Mouse (Mus musculus): ENCODE results near the gene Rnf135. TPM values are rescaled to one million over a fixed set of nuclear protein-coding genes. Genes with fewer than 3 reads are reported as not detected.
"Not testable (repeated sequence)": the region's sequence is repeated elsewhere in the genome, so short reads cannot be mapped to it uniquely, and the experiment has no call there.

Gene Rnf135
- polyA plus RNA-seq, 1 experiment from 2014 or later: 2.8 TPM

DNA sequence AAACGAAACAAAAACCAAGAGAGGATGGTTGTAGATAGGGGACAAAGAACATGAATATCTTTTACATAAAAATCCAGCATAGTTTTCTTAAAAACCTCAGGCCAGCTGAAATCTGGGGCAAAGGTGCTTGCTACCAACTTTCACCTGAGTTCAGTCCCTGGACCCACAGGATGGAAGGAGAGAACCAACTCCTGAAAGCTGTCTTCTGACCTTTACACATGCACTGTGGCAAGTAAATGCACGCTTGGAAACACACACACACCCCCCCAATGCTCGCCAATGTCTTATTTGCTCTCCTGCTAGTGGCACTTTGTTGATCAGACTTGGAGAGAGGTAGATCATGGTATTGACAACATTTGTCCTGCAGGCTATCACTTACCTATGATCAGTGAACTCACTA lies 31.6 kb downstream of the Rnf135 start:
- 86% methylated on average over 3 of the region's 3 CpGs for WGBS
- Histone ChIP-seq H3K4me1 (ENCODE audit: control insufficient read depth, insufficient read depth, low read length) (no peaks in the 10 kb centered on the region; the same call in 1 of the 2 replicates), H3K4me3 (ENCODE audit: low read depth, low read length) (no peak overlapping the region), H3K4me2 (ENCODE audit: low read depth, severe bottlenecking) (no peak overlapping the region), H3K36me3 (ENCODE audit: control insufficient read depth, insufficient read depth, low read length) (no peaks in the 10 kb centered on the region; the same call in 1 of the 2 replicates), H3K9ac (ENCODE audit: low read length) (no peak overlapping the region), H3K27me3 (ENCODE audit: control insufficient read depth, insufficient read depth, low read length) (no peaks in the 10 kb centered on the region), H3K9me3 (ENCODE audit: control insufficient read depth, low read length) (no peaks in the 10 kb centered on the region), H3K27ac (replicated peaks; ENCODE audit: low read depth, low read length) (no peak overlapping the region)
- no peak for ATAC-seq (ENCODE audit: insufficient number of reproducible peaks, low FRiP score, low TSS enrichment, low read depth)
- DNase-seq (ENCODE audit: low spot score): no peak

DNA sequence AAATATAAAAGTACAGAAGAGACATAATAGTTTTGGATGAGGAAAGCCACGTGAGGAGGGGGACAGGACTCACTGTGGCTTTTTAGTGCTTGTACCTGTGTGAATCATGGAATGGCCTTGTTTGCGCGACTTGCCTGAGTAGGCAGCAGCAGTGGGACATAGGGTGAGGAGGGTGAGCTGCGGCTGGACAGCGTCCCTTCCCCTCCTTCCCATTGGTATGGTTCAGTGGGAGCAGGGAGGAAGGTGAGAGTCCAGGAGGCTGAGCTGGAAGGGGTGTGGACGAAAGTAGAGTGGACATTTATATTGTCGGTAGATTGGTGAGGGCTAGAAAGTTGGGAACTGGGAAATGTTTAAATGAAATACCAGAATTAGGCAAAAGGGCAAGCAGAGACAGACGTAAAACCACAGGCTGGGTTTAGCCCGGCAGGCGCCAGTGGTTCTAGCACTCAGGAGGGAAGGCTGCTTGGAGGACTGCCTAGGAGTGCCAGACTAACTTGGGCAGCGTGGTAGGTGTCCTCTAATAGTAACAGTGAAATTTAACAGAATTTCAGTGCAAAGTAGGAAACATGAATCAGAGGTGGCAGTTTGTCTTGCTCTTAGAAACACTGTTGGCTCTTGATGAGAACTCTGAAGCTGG lies 35.1 kb downstream of the Rnf135 start:
- no peak for ATAC-seq (ENCODE audit: insufficient number of reproducible peaks, low FRiP score, low TSS enrichment, low read depth)
- Histone ChIP-seq H3K4me1 (ENCODE audit: control insufficient read depth, insufficient read depth, low read length) (no peaks in the 10 kb centered on the region), H3K4me3 (ENCODE audit: low read depth, low read length) (no peak overlapping the region), H3K27ac (replicated peaks; ENCODE audit: low read depth, low read length) (no peak overlapping the region), H3K36me3 (ENCODE audit: control insufficient read depth, insufficient read depth, low read length) (peaks cover 2% of the 10 kb centered on the region; the same call in 1 of the 2 replicates), H3K9ac (ENCODE audit: low read length) (no peak overlapping the region), H3K9me3 (ENCODE audit: control insufficient read depth, low read length) (no peaks in the 10 kb centered on the region), H3K27me3 (ENCODE audit: control insufficient read depth, insufficient read depth, low read length) (no peaks in the 10 kb centered on the region), H3K4me2 (ENCODE audit: low read depth, severe bottlenecking) (no peak overlapping the region)
- 82% methylated on average over 11 of the region's 11 CpGs for WGBS
- DNase-seq (ENCODE audit: low spot score): no peak

DNA sequence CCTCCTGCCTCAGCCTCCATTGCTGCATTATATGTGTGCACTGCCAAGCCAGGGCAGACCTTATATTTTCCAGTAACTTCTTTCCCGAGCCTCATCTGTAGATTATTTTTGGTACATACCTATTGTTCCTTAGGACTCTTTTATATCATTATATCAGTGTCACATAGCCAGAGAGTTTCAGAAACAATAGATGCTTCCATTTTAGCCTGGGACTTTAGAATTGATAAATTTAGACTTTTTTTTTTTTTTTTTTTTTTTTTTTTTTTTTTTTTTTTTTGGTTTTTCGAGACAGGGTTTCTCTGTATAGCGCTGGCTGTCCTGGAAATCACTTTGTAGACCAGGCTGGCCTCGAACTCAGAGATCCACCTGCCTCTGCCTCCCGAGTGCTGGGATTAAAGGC lies 46.4 kb downstream of the Rnf135 start:
- WGBS: 98% methylated on average over 3 of the region's 5 CpGs
- not testable (repeated sequence) for H3K36me3 ChIP-seq (ENCODE audit: control insufficient read depth, insufficient read depth, low read length)

DNA sequence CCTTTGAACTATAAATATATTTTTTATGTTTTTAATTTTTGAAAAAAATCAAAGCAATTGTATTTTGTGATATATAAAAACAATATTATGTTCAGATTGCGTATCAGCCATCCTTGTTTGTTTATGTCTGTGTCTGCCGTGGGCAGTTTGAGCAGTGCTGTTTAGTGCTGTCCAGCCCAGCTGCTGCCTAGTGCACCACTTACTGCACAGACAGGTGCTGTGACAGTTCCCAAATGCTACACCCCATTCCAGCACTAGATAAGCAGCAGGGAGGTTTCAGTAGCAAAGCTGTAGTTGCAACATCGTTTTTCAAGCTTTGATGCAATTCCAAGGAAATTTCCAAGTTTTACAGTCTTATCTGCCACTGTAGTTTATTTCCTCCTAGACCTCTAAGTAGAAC lies 53.6 kb downstream of the Rnf135 start:
- Histone ChIP-seq H3K4me2 (ENCODE audit: low read depth, severe bottlenecking) (no peak overlapping the region), H3K36me3 (ENCODE audit: control insufficient read depth, insufficient read depth, low read length) (peaks cover 3% of the 10 kb centered on the region), H3K9ac (ENCODE audit: low read length) (no peak overlapping the region), H3K27ac (replicated peaks; ENCODE audit: low read depth, low read length) (no peak overlapping the region), H3K27me3 (ENCODE audit: control insufficient read depth, insufficient read depth, low read length) (no peaks in the 10 kb centered on the region), H3K4me3 (ENCODE audit: low read depth, low read length) (no peak overlapping the region), H3K4me1 (ENCODE audit: control insufficient read depth, insufficient read depth, low read length) (no peaks in the 10 kb centered on the region), H3K9me3 (ENCODE audit: control insufficient read depth, low read length) (no peaks in the 10 kb centered on the region)
- DNase-seq (ENCODE audit: low spot score) (no peak), ATAC-seq (ENCODE audit: insufficient number of reproducible peaks, low FRiP score, low TSS enrichment, low read depth) (no peak)
- 89% methylated on average over 3 of the region's 3 CpGs for WGBS

More for the DNA sequence above, 46.4 kb downstream of the Rnf135 start:
- H3K9me3 ChIP-seq (ENCODE audit: control insufficient read depth, low read length); H3K4me3 ChIP-seq (ENCODE audit: low read depth, low read length); H3K27ac ChIP-seq (replicated peaks; ENCODE audit: low read depth, low read length); H3K4me1 ChIP-seq (ENCODE audit: control insufficient read depth, insufficient read depth, low read length); H3K9ac ChIP-seq (ENCODE audit: low read length); H3K27me3 ChIP-seq (ENCODE audit: control insufficient read depth, insufficient read depth, low read length); DNase-seq (ENCODE audit: low spot score); H3K4me2 ChIP-seq (ENCODE audit: low read depth, severe bottlenecking); ATAC-seq (ENCODE audit: insufficient number of reproducible peaks, low FRiP score, low TSS enrichment, low read depth): not testable (repeated sequence)

DNA sequence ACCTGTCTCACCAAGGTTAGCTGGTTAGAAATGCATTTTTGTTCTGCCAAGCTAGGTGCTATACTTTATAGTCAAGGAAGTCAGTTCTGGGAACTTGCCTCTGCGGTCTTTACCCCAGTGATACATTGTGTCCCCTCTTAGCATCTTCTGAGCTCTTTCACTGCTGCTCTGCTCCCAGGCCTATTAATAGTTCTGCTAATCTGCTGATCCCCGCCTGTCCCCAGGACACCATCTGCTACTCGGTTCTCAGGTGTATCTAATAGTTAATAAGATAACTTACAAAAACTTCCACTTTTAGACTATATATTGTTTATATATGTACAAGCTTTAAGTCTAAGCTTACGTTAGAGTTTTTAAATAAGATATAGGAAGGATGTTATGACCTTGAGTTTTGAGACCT lies 54.7 kb downstream of the Rnf135 start:
- WGBS: 87% methylated on average over 4 of the region's 4 CpGs
- H3K27me3 ChIP-seq (ENCODE audit: control insufficient read depth, insufficient read depth, low read length): no peaks in the 10 kb centered on the region
- peaks cover 7% of the 10 kb centered on the region for H3K36me3 ChIP-seq (ENCODE audit: control insufficient read depth, insufficient read depth, low read length)
- no peak overlapping the region for H3K9ac ChIP-seq (ENCODE audit: low read length)
- H3K9me3 ChIP-seq (ENCODE audit: control insufficient read depth, low read length): no peaks in the 10 kb centered on the region
- ATAC-seq (ENCODE audit: insufficient number of reproducible peaks, low FRiP score, low TSS enrichment, low read depth) (no peak), DNase-seq (ENCODE audit: low spot score) (no peak)
- H3K4me2 ChIP-seq (ENCODE audit: low read depth, severe bottlenecking): no peak overlapping the region
- H3K27ac ChIP-seq (replicated peaks; ENCODE audit: low read depth, low read length): no peak overlapping the region
- H3K4me1 ChIP-seq (ENCODE audit: control insufficient read depth, insufficient read depth, low read length): no peaks in the 10 kb centered on the region
- H3K4me3 ChIP-seq (ENCODE audit: low read depth, low read length): no peak overlapping the region

DNA sequence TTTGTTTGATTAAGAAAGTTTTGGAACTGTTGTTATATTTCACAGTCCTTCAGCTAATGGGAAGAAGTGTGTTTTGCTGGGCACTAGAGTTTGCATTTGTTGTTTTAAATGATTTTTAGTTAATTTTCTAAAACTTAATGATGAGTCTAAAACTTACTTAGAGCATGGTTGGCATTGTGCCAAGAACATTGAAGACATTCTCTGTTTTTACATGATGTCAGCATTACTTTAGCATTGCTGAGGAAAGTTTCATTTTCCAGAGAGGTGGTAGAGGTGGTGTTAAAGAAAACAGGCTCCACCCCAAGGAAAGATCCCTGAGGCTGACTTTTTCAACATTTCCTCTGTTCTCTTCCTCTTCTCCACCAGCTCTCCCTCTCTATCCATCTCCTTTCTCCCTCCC lies 63.4 kb downstream of the Rnf135 start:
- Histone ChIP-seq H3K27me3 (ENCODE audit: control insufficient read depth, insufficient read depth, low read length) (no peaks in the 10 kb centered on the region), H3K9ac (ENCODE audit: low read length) (no peak overlapping the region), H3K36me3 (ENCODE audit: control insufficient read depth, insufficient read depth, low read length) (peaks cover 10% of the 10 kb centered on the region; the same call in 1 of the 2 replicates), H3K4me2 (ENCODE audit: low read depth, severe bottlenecking) (no peak overlapping the region), H3K9me3 (ENCODE audit: control insufficient read depth, low read length) (no peaks in the 10 kb centered on the region), H3K4me3 (ENCODE audit: low read depth, low read length) (no peak overlapping the region), H3K4me1 (ENCODE audit: control insufficient read depth, insufficient read depth, low read length) (no peaks in the 10 kb centered on the region), H3K27ac (replicated peaks; ENCODE audit: low read depth, low read length) (no peak overlapping the region)
- DNase-seq (ENCODE audit: low spot score) (no peak), ATAC-seq (ENCODE audit: insufficient number of reproducible peaks, low FRiP score, low TSS enrichment, low read depth) (no peak)

DNA sequence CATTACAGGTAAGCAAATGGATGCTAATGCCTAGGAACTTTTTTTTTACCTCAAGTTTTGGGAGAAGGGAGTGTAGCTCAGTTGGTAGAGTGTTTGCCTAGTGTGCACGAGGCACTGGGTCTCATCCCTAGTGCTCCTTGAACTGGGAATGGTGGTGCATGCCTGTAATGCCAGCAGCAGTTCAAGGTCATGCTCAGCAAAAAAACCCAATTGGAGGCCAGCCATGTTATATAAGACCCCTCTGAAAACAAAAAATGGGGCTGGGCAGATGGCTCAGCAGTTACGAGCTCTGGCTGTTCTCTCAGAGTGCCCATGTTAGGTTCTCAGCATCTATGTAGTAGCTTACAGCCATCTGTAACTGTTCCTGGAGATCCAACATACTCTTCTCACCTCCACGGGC lies 64.9 kb downstream of the Rnf135 start:
- Histone ChIP-seq H3K27me3 (ENCODE audit: control insufficient read depth, insufficient read depth, low read length) (no peaks in the 10 kb centered on the region), H3K9ac (ENCODE audit: low read length) (no peak overlapping the region), H3K4me2 (ENCODE audit: low read depth, severe bottlenecking) (no peak overlapping the region), H3K36me3 (ENCODE audit: control insufficient read depth, insufficient read depth, low read length) (peaks cover 6% of the 10 kb centered on the region; the same call in 1 of the 2 replicates), H3K27ac (replicated peaks; ENCODE audit: low read depth, low read length) (no peak overlapping the region), H3K9me3 (ENCODE audit: control insufficient read depth, low read length) (no peaks in the 10 kb centered on the region), H3K4me1 (ENCODE audit: control insufficient read depth, insufficient read depth, low read length) (no peaks in the 10 kb centered on the region), H3K4me3 (ENCODE audit: low read depth, low read length) (no peak overlapping the region)
- 91% methylated on average over 3 of the region's 3 CpGs for WGBS
- no peak for DNase-seq (ENCODE audit: low spot score)
- no peak for ATAC-seq (ENCODE audit: insufficient number of reproducible peaks, low FRiP score, low TSS enrichment, low read depth)

Measured in limb, embryonic 11.5 days (tissue).